ENCODE assay signal across 9 mouse cellular contexts in the genomic region with DNA sequence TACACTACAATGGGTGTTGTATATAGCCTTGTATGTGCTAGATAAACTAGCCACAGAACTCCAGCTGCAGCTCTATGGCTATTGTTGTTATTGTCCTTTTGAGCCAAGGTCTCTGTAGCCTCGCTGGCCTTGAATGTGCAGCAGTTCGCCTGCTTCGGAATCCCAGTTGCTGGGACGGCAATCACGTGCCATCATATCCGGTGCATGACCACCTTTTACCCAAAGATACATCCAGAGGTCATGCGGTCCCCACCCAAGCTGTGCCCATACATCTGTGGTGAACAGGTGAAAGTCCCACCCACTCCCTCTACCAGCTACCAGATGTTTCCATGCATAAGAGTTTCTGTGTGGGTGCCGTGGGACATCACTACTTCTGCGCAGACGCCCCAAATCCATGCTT. TPM values are rescaled to one million over a fixed set of nuclear protein-coding genes. Genes with fewer than 3 reads are reported as not detected.
DNase-seq lines count a peak whose midpoint lies in the region; ATAC-seq and TF ChIP-seq lines count a peak whose summit lies in the region.
"Had no signal": no experiment of that assay in that cellular context is flagged by ENCODE, and none has a peak within 500 bp of the region (broad histone marks: within the 10 kb centered on the region; RNA-seq: fewer than 3 reads in every experiment).

No protein-coding gene starts in this region.

- H3K36me3 ChIP-seq in thymus, adult 2 months (ENCODE audit: control insufficient read depth, insufficient read depth, low read length) = no peaks in the 10 kb centered on the region
- H3K36me3 ChIP-seq in kidney, embryonic 16.5 days (ENCODE audit: insufficient read depth, low read length) = no peaks in the 10 kb centered on the region
- no peaks in the 10 kb centered on the region for H3K36me3 ChIP-seq in neural tube, embryonic 11.5 days (ENCODE audit: control insufficient read depth, insufficient read depth, low read length)

- no peak overlapping the region for H3K4me3 ChIP-seq in thymus, adult 2 months (ENCODE audit: control insufficient read depth, insufficient read depth, low read length)
- peak overlapping the region; percentile 83 for H3K4me3 ChIP-seq in kidney, embryonic 16.5 days (ENCODE audit: low read length)
- peak overlapping the region; percentile 71; the same call in 1 of the 2 replicates for H3K4me3 ChIP-seq in neural tube, embryonic 11.5 days (ENCODE audit: low read depth, low read length)

- peak overlapping the region; percentile 83 for H3K4me2 ChIP-seq in kidney, embryonic 16.5 days (replicated peaks; ENCODE audit: low read depth, low read length)
- H3K4me2 ChIP-seq in neural tube, embryonic 11.5 days (ENCODE audit: low read depth) = peak overlapping the region; percentile 77

- no peak for TF ChIP-seq CTCF in thymus, adult 2 months (IDR thresholded peaks at IDR 0.05; ENCODE audit: borderline replicate concordance, control insufficient read depth, extremely low read depth, insufficient read depth, low read length, poor library complexity)

- H3K27me3 ChIP-seq in thymus, adult 2 months (ENCODE audit: control insufficient read depth, insufficient read depth, low read length) = peaks cover 3% of the 10 kb centered on the region; the same call in 1 of the 2 replicates
- H3K27me3 ChIP-seq in kidney, embryonic 16.5 days (ENCODE audit: insufficient read depth, low read length) = peaks cover 28% of the 10 kb centered on the region
- H3K27me3 ChIP-seq in neural tube, embryonic 11.5 days (ENCODE audit: control insufficient read depth, insufficient read depth, low read length) = peaks cover 28% of the 10 kb centered on the region

- no peak overlapping the region for H3K9ac ChIP-seq in kidney, embryonic 16.5 days (replicated peaks; ENCODE audit: low read length)
- no peak overlapping the region for H3K9ac ChIP-seq in neural tube, embryonic 11.5 days (ENCODE audit: low read length)

- TF ChIP-seq POLR2A in thymus, adult 2 months (IDR thresholded peaks at IDR 0.05; ENCODE audit: control insufficient read depth, extremely low read depth, insufficient read depth, low read length, poor library complexity) = no peak

- H3K27ac ChIP-seq in thymus, adult 2 months (ENCODE audit: control insufficient read depth, insufficient read depth, low read length) = no peak overlapping the region
- peak overlapping the region; percentile 79 for H3K27ac ChIP-seq in kidney, embryonic 16.5 days (ENCODE audit: low read length)
- H3K27ac ChIP-seq in neural tube, embryonic 11.5 days (ENCODE audit: low read depth, low read length) = no peak overlapping the region

- peak; percentile 47 for DNase-seq in cerebellum, adult 8-10 months
- peak; percentile 22 for DNase-seq in thymus, adult 2 months
- DNase-seq in thymus, postnatal 25 days = no peak
- DNase-seq in neural tube, embryonic 11.5 days (ENCODE audit: low spot score) = no peak
- no peak for DNase-seq in urinary bladder, postnatal 25 days (ENCODE audit: low spot score)
- no peak for DNase-seq in right cerebral cortex, adult 2 months (ENCODE audit: low spot score in 2 of 2)

- WGBS in thymus, adult 2 months = 31% methylated on average over 10 of the region's 10 CpGs
- WGBS in kidney, embryonic 16.5 days = 38% methylated on average over 10 of the region's 10 CpGs
- 38% methylated on average over 10 of the region's 10 CpGs for WGBS in neural tube, embryonic 11.5 days

- no peak for ATAC-seq in cerebellum, adult (ENCODE audit: insufficient number of reproducible peaks, low FRiP score, low TSS enrichment)
- no peak for ATAC-seq in kidney, embryonic 16.5 days (ENCODE audit: low FRiP score, low TSS enrichment)
- no peak for ATAC-seq in neural tube, embryonic 11.5 days (ENCODE audit: insufficient read depth, low FRiP score, low TSS enrichment)

- peaks cover 26% of the 10 kb centered on the region for H3K4me1 ChIP-seq in thymus, adult 2 months (replicated peaks; ENCODE audit: control insufficient read depth, insufficient read depth, low read length)
- H3K4me1 ChIP-seq in kidney, embryonic 16.5 days (ENCODE audit: insufficient read depth, low read length) = peaks cover 19% of the 10 kb centered on the region
- H3K4me1 ChIP-seq in neural tube, embryonic 11.5 days (ENCODE audit: control insufficient read depth, insufficient read depth, low read length) = 0 out of 2 replicates have a peak, but pooled peaks cover 3% of the 10 kb centered on the region

- no peaks in the 10 kb centered on the region for H3K9me3 ChIP-seq in kidney, embryonic 16.5 days (ENCODE audit: low read length)
- H3K9me3 ChIP-seq in neural tube, embryonic 11.5 days (ENCODE audit: control insufficient read depth, low read length) = no peaks in the 10 kb centered on the region

RNA-seq across cellular contexts. Expression of a gene that starts 1.4 kb away (rescaled TPM):
- polyA plus RNA-seq in thymus, adult 2 months (2012; rRNA removed) = 76.5 and 93.2 TPM in 2 replicates
- 11.2 and 14.0 TPM in 2 replicates for polyA plus RNA-seq in kidney, embryonic 16.5 days (2015; fragmentation: Nextera tagmentation; extraction: Ambion mirVana)
- 16.8 and 18.5 TPM in 2 replicates for polyA plus RNA-seq in neural tube, embryonic 11.5 days (2014; fragmentation: Nextera tagmentation; extraction: Ambion mirVana)

RNA-seq across cellular contexts. Expression of a gene that starts 2.2 kb away (rescaled TPM):
- polyA plus RNA-seq in thymus, adult 2 months (2012; rRNA removed) = 3.4 and 5.9 TPM in 2 replicates
- 61.8 and 69.1 TPM in 2 replicates for polyA plus RNA-seq in kidney, embryonic 16.5 days (2015; fragmentation: Nextera tagmentation; extraction: Ambion mirVana)
- polyA plus RNA-seq in neural tube, embryonic 11.5 days (2014; fragmentation: Nextera tagmentation; extraction: Ambion mirVana) = 1.2 and 1.9 TPM in 2 replicates

RNA-seq across cellular contexts. Expression of a gene that starts 17.2 kb away (rescaled TPM):
- polyA plus RNA-seq in thymus, adult 2 months (2012; rRNA removed) = 176 and 196 TPM in 2 replicates
- polyA plus RNA-seq in kidney, embryonic 16.5 days (2015; fragmentation: Nextera tagmentation; extraction: Ambion mirVana) = 5.6 and 6.8 TPM in 2 replicates
- 2.8 and 2.9 TPM in 2 replicates for polyA plus RNA-seq in neural tube, embryonic 11.5 days (2014; fragmentation: Nextera tagmentation; extraction: Ambion mirVana)

RNA-seq across cellular contexts. Expression of a gene that starts 19.6 kb away (rescaled TPM):
- 0.22 and 0.38 TPM in 2 replicates for polyA plus RNA-seq in thymus, adult 2 months (2012; rRNA removed)
- polyA plus RNA-seq in kidney, embryonic 16.5 days (2015; fragmentation: Nextera tagmentation; extraction: Ambion mirVana) = not detected in 2 replicates
- polyA plus RNA-seq in neural tube, embryonic 11.5 days (2014; fragmentation: Nextera tagmentation; extraction: Ambion mirVana) = 0.20 TPM in 1 of 2 replicates, not detected in the other
- polyA plus RNA-seq: embryonic facial prominence, embryonic 11.5 days had no signal

RNA-seq across cellular contexts. Expression of a gene that starts 26.5 kb away (rescaled TPM):
- polyA plus RNA-seq in thymus, adult 2 months (2012; rRNA removed) = 5.5 and 5.7 TPM in 2 replicates
- 25.2 and 31.8 TPM in 2 replicates for polyA plus RNA-seq in kidney, embryonic 16.5 days (2015; fragmentation: Nextera tagmentation; extraction: Ambion mirVana)
- 200 and 229 TPM in 2 replicates for polyA plus RNA-seq in neural tube, embryonic 11.5 days (2014; fragmentation: Nextera tagmentation; extraction: Ambion mirVana)

Comparison
In these comparisons a context has a peak if more than half of its experiments do, and no peak if none do; other contexts are left out.
1. DNase-seq: peak in cerebellum, adult 8-10 months (single experiment) and thymus, adult 2 months (single experiment); none in thymus, postnatal 25 days (single experiment), neural tube, embryonic 11.5 days (single experiment), urinary bladder, postnatal 25 days (single experiment) and right cerebral cortex, adult 2 months (0 of 2).
2. RNA of a gene that starts 17.2 kb away (polyA plus RNA-seq): 176 to 196 TPM in thymus, adult 2 months; 5.6 to 6.8 TPM in kidney, embryonic 16.5 days and 2.8 to 2.9 TPM in neural tube, embryonic 11.5 days; every median in the first group is over 10 times any median in the second.